Mouse (Mus musculus) kidney, postnatal 36 days (tissue): ENCODE results near the gene Ccdc180.
A peak's percentile ranks its signal among the peaks of the same experiment; 100 is the strongest.

Experiments used
- DNase-seq, 2 experiments: peaks; one replicate each; pipeline ENCODE4 v3.0.0; 2021 to 2022; ENCODE audit warnings: mixed read lengths in 2 of 2

Ccdc180 gene

GRCm38 (mm10) chr4:45911876-45912275, 21.8 kb downstream of the Ccdc180 start:
- DNase-seq, result no peak

- no peak for DNase-seq
Measured at GRCm38 (mm10) chr4:45917091-45917490, 27.0 kb downstream of the Ccdc180 start.

- no peak for DNase-seq
Measured at GRCm38 (mm10) chr4:45921663-45922435, 31.7 kb downstream of the Ccdc180 start.

- DNase-seq, result no peak
Measured at GRCm38 (mm10) chr4:45924011-45924410, 33.9 kb downstream of the Ccdc180 start.

GRCm38 (mm10) chr4:45928561-45928960, 38.5 kb downstream of the Ccdc180 start:
- no peak for DNase-seq

GRCm38 (mm10) chr4:45941628-45942044, 51.5 kb downstream of the Ccdc180 start:
- peak; percentile 27 to 79 for DNase-seq

GRCm38 (mm10) chr4:45947729-45948128, 57.6 kb downstream of the Ccdc180 start:
- no peak for DNase-seq

GRCm38 (mm10) chr4:45949109-45949848, 59.2 kb downstream of the Ccdc180 start:
- peak in 1 of 2 experiments; percentile 17 for DNase-seq

- no peak for DNase-seq
Measured at GRCm38 (mm10) chr4:45951830-45952229, 61.7 kb downstream of the Ccdc180 start.

- no peak for DNase-seq
Measured at GRCm38 (mm10) chr4:45953025-45953919, 63.2 kb downstream of the Ccdc180 start.

GRCm38 (mm10) chr4:45955235-45955634, 65.1 kb downstream of the Ccdc180 start:
- no peak for DNase-seq

GRCm38 (mm10) chr4:45956131-45956530, 66.0 kb downstream of the Ccdc180 start:
- DNase-seq, result no peak

- no peak for DNase-seq
Measured at GRCm38 (mm10) chr4:45956706-45957105, 66.6 kb downstream of the Ccdc180 start.

- peak; percentile 49 to 59 for DNase-seq
Measured at GRCm38 (mm10) chr4:45964771-45965439, 74.8 kb downstream of the Ccdc180 start, which contains the start of gene Tdrd7. Tdrd7 (plus strand) TSS chr4:45965334.

- DNase-seq, result peak; percentile 73 to 76
Measured at GRCm38 (mm10) chr4:45965737-45966447, 75.8 kb downstream of the Ccdc180 start.

- peak; percentile 58 for DNase-seq
Measured at GRCm38 (mm10) chr4:45966716-45967115, 76.6 kb downstream of the Ccdc180 start.

- peak; percentile 25 to 33 for DNase-seq
Measured at GRCm38 (mm10) chr4:45967479-45968341, 77.6 kb downstream of the Ccdc180 start.

GRCm38 (mm10) chr4:45969051-45969450, 78.9 kb downstream of the Ccdc180 start:
- DNase-seq, result no peak

- no peak for DNase-seq
Measured at GRCm38 (mm10) chr4:45970048-45970560, 80.0 kb downstream of the Ccdc180 start.

GRCm38 (mm10) chr4:45971806-45972447, 81.8 kb downstream of the Ccdc180 start:
- peak; percentile 98 to 100 for DNase-seq
